Mouse (Mus musculus): Measurements from ENCODE around the gene Mrpl33.

DNA sequence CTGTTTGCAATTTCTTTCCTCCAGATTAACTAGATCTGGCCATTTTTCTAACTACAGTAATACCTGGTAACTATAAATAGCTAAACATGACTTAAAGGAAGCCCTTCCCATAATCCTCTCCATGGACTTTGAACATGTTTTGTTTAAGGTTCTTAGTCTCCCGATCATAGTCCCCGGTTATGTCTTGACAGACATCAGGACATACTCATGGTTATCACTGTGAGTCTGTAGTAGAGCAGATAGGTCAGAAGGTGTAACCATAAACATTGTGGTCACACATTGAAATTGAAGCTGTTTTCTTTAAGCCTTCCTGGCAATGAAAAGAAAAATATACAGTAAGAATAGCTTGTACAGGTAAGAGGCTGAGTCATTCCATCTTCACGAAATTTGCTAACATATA, 23.0 kb upstream of the Mrpl33 start:
- TF ChIP-seq CTCF (IDR thresholded peaks at IDR 0.05) (no peak), EP300 (IDR thresholded peaks at IDR 0.05) (no peak)

All from lung, postnatal 0 days (tissue).